Mouse (Mus musculus): ENCODE data around the gene Gm49353. TPM values are rescaled to one million over a fixed set of nuclear protein-coding genes. Genes with fewer than 3 reads are reported as not detected.

Gm49353 gene
- polyA plus RNA-seq (2017; shearing (Covaris generic)) = not detected

DNA sequence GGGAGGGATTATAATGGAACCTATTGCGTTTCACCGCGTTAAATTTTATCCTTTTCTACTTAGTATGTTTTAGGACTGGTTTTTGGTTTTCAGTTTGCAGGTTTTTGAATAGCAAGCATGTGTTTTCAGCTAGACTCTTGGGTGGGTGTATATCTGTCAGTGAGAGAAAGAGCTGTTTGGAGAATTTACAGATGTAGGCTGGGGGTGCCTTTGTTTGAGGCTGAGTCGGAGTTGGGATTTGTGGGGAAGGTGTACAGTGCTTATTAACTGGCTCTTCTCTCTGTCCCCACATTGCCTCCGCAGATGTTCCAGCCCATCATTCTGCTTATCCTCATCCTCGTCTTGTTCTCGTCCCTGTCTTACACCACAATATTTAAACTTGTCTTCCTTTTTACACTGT, at the start of gene Gm49353:
Gene Gm49353, plus strand, starts transcription at position 313 of the 400 bp plus-strand sequence.

DNA sequence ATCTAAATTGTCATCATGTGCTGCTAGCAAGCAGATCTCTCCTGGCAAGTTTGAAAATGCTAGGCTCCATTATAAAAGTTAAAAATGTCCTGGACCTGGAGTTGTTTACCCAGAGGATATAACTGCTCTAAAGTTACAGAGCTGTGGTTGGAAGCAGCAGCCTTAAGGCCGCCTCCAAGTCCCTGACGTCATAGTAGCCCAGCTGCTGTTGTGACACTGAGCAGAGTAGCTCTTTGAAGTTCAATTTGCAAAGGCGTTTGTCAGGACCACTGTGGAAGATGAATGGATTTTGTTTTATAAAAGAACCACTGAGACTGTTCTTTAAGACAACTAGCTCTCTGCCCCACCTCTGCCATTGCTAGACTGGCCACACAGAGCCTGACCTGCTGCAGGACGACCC, 12.7 kb downstream of the Gm49353 start, which contains the start of gene 9330159F19Rik:
Gene 9330159F19Rik, plus strand, starts transcription at position 154 of the 400 bp plus-strand sequence.

Other genes with a start within 250 kb of the Gm49353 start
- not detected for gene 2310057J18Rik, start 212.7 kb upstream of the Gm49353 start, polyA plus RNA-seq (2017; shearing (Covaris generic))
- not detected for gene Soga3, start 55.1 kb upstream of the Gm49353 start, polyA plus RNA-seq (2017; shearing (Covaris generic))
- gene 9330159F19Rik, start 12.7 kb downstream of the Gm49353 start, polyA plus RNA-seq (2017; shearing (Covaris generic)) = not detected
- 24.6 TPM for gene Echdc1, start 114.2 kb downstream of the Gm49353 start, polyA plus RNA-seq (2017; shearing (Covaris generic))
- gene Rnf146, start 163.5 kb downstream of the Gm49353 start, polyA plus RNA-seq (2017; shearing (Covaris generic)) = 80.8 TPM

Data from activated CD4-positive, CD25-positive, alpha-beta regulatory T cell, adult 9 weeks (primary cell).